Mouse (Mus musculus): ENCODE measurements around the gene Dnah2.

Gene Dnah2

DNA sequence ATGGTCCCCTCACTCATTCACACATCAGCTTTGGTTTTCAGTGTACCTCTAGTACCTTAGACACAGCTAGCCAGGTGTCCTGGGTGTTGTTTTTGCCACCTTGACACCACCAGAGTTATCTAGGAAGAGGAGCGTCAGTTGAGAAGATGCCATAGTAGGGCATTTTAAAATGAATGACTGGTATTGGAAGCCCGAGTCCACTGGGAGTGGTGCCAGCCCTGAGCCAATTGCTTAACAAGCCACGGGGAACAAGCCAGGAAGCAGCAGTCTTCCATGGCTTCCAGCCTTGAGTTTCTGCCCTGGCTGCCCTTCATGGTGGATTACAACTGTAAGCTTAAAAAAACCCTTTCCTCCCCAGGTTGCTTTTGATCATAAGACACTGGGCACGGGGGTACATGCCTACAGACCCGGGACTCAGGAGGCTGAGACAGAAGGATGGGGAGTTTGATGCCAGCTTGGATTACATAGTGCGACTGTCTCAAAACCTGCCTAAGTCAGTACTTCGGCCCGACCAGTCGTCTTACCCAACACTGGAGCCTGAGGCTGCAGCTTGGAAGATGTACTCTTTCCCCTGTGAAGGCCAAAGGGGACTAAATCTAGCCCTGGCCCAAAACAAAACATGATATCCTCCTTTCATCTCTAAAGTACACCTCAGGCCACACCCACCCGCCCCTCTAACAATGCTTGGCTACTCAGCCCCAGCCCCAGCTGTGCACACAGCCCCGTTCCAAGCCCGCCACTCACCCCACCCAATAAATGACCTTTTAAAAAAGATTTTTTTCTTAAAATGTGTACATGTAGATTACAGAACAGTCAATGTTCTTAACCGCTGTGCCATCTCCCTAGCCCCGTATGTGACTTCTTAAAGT lies 159.1 kb downstream of the Dnah2 start:
- peak; percentile 24 for DNase-seq (ENCODE audit: low read depth)

DNA sequence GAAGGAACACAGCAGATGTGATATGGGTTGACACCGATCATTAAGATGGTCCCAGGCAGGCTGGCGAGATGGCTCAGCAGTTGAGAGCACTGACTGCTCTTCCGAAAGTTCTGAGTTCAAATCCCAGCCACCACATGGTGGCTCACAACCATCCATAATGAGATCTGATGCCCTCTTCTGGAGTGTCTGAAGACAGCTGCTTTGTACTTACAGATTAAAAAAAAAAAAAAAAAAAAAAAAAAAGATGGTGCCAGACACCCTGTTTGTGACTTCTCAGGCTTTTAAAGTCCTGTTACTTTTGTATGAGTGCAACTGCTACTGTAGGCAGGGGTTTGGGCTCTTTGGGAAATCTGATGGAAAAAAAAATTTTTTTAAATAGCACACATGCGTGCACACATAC lies 160.2 kb downstream of the Dnah2 start:
- DNase-seq (ENCODE audit: low read depth), result no peak

DNA sequence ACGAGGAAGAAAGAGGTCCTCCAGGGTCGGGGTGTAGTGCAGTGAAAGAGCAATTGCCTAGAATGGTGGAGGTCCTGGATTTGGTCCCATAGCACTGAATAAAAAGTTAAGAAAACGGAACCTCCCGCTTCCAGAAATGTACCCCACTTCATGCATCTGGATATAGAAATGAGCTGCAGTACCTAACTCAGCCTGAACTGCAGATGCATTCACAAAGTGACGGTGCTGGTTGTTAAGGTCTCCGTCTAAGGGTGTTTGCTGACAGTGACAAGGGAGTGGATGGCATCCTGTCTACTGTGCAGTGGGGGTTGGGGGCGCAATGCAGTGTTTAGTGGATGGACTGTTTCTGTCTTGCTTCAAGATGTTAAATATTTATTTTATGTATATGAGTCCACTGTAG lies 162.2 kb downstream of the Dnah2 start:
- DNase-seq (ENCODE audit: low read depth), result no peak

DNA sequence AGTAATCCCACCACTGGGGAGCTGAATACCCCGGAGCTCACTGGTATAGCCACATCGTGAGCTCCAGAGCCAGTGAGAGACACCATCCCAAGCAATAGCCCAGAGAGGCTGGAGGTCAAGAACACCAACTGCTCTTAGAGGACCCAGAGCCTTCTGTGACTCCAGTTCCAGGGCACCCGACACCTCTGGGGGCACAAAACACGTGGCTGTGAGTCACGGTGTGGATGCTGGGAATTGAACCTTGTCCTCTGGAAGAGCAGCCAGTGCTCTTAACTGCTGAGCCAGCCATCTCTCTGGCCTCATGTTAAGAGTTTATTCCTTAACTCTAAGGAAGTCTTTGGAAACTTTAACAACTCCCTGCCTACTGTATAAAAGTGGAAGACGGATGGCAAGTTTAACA lies 163.9 kb downstream of the Dnah2 start:
- no peak for DNase-seq (ENCODE audit: low read depth)

DNA sequence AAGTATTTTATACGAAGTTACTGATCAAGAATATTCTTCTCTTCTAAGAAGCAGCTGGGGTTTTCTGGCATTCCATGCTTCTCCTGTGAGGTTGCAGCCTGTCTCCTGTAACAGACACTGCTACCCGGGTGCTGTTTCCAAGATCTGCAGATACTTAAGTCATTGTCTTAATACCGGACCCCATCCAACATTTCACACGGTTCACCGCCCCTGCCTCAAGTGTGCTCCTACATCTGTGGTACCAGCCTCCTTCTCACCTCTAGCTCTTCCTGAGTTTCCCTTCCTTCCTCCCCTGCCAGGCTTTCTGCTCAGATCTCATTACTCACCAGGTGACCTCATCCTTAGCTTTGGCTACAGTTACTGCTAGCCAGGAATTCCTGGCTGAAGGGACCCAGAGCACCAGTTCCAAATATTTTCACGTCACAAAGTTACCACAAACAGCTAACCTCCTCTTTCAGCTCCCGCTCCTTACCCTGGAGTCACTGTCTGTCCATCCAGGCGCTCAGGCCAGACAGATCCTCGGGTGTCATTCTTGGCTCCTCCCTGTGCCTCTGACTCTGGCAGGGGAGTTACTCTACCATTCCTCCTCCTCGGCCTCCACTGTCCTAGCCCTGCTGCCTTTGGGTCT lies 166.3 kb downstream of the Dnah2 start:
- DNase-seq (ENCODE audit: low read depth), result no peak

DNA sequence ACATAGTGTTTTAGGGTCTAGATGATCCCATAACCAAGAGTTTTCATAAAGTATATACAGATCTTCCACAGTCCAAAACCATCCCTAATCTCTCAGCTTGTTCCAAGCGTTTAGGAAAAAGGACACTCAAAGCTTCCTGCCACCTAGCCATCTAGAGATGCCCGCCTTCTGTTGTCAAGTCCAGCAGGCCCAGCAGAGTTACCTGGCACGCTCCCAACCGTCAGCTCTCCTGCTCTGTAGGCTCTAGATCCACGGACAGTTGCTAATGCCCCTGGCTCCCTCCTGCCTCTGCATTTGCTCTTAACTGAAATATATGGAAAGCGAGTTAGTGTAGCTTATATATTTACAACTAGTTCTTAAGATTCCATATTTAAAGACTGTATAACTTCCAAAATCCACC lies 167.6 kb downstream of the Dnah2 start:
- DNase-seq (ENCODE audit: low read depth), result no peak

DNA sequence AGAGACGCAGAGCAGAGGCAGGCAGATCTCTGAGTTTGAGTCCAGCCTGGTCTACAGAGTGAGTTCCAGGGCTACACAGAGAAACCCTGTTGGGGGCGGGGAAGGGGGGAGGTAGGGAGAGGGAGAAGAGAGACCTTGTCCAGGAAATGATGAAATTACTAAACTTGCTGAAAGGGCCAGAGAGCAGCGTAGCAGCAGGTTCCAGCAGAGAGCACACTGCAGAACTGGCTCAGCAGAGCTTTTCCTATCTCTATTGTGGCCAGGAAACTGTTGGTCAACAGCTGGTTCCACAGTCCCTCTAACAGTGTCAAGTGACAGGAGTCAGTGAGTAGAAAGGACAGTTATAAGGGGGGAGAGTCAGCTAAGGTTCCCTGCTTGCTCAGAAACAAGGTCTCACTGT lies 169.3 kb downstream of the Dnah2 start:
- DNase-seq (ENCODE audit: low read depth), result no peak

DNA sequence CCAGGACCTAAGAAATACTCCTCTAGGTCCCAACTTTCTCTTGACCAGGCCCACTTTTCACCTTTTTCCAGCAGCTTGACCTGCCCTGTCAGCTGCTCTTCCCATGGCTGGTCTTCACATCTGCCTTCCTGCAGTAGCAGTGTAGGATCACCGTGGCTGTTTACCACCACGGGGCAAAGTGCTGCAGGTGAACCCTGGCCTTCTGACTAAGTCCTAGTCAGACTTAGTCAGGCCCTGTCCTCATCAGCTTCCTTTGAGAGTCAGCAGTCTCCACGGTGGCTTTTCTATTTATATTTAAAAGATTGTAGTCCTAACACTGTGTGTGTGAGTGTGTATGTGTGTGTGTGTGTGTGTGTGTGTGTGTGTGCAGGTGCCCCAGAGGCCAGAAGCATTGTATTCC lies 171.1 kb downstream of the Dnah2 start:
- DNase-seq (ENCODE audit: low read depth), result no peak

DNA sequence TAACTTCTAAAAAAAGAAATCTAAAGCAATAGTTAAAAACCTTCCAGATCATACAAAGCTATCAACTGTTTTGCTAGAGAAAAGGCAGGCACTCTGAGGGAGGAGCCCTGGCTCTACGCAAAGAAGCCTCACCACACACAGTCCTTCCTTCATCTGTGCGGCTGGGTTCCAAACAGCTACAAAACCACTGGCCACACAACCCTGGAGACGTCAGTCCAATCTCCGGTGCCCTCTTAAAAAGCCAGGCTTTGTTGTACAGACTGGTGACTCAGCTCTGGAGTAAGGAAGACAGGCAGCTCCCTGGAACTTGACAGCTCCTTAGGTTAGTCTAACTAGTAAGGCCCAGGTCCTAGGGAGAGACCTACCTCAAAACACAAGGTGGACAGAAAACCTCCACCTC lies 173.3 kb downstream of the Dnah2 start:
- DNase-seq (ENCODE audit: low read depth), result no peak

DNA sequence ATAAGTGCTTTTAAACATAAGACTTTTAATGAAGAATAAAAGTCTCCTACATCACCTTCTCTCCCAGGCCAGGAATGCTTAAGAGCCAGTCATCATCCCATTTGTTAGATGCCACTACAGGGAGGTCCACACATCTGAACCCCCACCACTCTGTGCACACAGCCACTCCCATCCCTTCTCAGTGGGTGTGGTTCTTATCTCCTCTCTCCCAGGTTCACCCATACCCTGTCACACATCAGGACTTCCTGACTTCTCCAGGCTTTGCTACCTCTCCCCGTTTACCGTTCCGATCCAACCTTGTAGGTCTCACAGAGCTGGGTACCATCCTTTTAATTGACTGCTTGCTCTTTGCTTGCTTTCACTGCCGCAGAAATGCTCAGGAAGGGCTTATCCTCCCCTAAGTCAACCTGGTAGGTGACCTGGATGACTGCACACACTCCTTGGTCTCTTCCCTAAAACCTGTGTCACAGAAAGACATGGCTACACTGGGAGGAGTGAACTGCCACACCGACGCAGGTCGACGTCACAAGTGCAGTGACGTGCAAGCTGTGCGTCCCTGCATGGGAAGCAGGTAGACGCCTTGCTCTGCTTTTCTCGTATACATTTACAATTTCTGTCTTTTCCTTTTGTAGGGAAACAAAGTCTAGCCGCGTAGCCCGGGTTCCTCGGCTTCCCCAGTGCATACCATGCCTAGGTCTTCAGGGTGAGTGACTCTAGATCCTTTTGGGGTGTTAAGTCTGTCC lies 175.5 kb downstream of the Dnah2 start:
- no peak for DNase-seq (ENCODE audit: low read depth)

DNA sequence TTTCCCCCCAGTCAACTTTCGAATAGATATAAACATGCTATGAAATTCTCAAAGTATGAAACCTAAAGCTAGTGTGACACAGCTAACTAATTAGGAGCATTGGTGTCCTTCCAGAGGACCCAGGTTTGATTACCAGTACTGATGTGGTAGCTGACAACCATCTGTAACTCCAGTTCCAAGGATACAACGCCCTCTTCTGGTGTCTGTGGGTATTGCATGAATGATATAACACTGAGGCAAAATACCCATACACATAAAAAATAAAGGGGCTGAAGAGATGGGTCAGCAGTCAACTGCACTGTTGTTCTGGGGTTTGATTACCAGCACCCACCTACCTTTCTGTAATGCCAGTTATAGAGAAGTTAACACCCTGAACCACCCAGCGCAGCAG lies 176.1 kb downstream of the Dnah2 start:
- DNase-seq (ENCODE audit: low read depth), result peak; percentile 85

DNA sequence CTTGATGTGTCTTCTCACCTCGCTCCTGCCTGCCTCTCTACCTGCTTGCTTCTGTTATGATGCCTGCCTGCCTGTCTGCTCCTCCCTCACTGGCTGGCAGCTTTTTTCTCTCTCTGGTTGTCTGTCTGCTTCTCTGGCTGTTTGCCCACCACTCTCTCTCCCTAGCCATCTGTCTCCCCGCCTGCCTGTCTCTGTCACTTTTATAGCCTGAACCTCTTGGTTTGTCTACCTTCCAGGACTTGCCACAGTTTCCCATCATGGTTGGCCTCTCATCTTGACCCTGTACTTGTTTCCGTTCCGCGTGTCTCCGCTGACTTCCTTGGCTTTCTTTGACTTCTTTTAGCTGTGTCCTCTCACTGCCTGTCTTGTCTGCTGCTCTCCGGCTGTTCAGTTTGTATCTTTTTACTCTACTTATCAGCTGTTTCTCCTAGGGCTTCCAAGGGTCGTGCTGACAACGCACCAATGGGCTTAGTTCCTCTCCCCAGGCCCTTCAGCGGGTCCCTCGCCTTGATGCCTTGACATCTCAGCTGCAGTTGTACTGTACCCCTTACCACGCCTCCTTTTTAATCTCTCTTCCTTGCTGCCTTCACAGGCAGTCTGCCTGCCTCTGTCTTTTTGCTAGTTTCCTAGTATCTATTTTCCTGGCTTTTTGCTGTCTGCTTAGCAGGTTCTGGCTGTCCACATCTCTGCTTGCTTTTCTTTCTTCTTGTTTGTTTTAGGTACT lies 176.7 kb downstream of the Dnah2 start:
- DNase-seq (ENCODE audit: low read depth), result peak; percentile 67

DNA sequence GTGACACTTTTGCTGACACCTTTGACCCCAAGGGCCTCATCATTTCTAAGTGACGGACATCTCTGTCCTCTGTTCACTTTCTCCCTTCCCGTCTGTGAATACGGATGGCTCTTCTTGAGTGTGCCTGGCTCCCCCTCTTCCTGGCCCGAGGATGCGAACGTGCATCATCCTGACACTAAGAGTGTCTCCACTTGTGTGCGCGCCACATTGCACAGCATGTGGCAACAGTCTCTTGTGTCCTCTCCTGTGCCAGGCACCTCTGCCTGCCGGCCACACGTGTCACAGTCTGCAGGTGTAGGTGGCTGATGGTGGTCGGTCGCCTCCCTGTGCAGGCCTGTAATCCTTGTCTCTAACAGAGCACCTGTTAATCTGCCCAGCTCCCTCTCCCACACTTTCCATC lies 177.3 kb downstream of the Dnah2 start:
- no peak for DNase-seq (ENCODE audit: low read depth)

DNA sequence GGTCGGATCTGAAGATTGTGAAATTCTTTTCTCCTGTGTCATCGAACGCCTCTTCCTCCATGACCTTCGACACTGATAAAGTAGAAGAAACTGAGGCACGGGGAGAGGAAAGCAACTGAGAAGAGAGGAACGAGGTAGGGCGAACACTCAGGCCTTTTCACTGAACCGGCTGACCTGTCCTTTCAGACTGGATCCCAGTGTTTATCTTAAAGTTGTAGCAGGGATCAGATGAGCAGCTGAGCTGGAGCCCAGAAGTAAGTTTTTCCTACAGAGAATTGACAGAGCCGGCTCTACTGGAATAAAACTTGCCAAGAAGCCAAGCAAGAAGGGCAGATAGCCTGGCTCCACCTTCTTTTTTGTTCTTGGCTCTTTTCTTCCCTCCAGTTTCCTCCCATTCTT lies 178.1 kb downstream of the Dnah2 start:
- DNase-seq (ENCODE audit: low read depth), result no peak
